Mouse (Mus musculus) mouse trophoblast stem cell (cell line): ENCODE measurements around the gene Fmn2.

Source experiments
- in situ Hi-C, 2 experiments: fragments of 300-500 bp; cut with MseI, MboI; formaldehyde crosslinking; loops; 2 replicates in 1 of 2; 3 replicates in 1 of 2; pipeline ENCODE4 v1.15.1; 2025

The Fmn2 gene

DNA sequence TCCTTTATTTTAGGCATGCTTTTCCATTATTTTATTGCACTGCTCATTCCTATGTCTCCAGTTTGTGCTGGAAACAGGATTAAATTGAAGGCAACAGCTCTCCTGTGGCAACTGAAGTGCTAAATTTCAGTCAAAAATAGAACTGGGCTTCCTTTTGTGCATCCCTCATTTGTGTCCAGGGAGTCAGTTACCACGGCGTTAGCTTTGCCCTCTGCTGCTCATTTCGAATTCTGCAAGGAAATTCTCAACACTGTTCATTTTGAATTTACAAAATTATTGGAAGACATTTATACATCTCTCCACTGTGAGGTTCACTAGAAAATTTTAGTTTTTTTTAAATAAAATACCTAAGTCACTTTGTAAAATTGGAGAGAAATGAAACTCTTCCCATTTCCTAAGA lies 53.8 kb downstream of the Fmn2 start:
- in situ Hi-C loops, result loop anchor here in 1 of 2 experiments (25.0 kb wide), 1 partner anchor 1093 kb away; no protein-coding TSS in a partner anchor

DNA sequence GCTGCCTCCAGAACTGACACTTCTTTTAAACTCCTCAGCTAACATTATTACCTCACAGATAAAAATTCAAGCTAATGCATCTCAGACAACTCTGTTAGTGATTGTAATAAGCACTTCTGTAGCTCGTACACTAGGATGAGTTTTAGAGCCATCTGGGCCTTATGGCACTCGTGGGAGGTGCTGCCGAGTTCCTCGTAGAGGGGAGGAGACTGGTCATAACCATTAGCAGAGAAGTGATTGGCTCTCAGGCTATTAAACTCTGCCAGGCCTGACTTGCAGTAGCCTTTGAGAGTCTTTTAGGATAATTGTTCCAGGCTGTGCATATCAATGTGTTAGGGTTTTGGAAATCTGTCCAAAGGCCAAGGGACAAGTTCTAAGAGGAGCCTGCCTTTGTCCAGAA lies 55.6 kb downstream of the Fmn2 start:
- in situ Hi-C loops, result loop anchor here in 1 of 2 experiments (25.0 kb wide), 1 partner anchor 1095 kb away; no protein-coding TSS in a partner anchor

DNA sequence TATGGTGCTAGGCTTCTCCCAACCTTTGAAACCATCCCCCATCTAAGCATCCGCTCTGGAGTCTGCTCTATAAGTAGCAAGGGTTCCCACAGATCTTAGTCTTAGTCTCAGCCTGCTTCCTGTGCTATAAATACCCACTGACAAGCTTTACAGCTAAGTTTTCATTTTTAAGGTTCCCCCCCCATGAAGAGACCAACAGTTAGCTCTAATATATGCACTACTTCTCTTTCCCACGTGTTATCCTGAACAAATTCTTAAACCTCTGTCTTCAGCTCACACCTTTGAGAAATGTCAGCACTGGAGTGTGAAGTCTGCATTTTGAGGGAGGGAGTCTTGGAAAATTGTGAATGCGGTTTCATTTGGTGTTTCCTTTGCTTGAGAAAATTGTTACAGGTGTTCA lies 56.2 kb downstream of the Fmn2 start:
- in situ Hi-C loops, result loop anchor here in 1 of 2 experiments (25.0 kb wide), 1 partner anchor 1096 kb away; no protein-coding TSS in a partner anchor

DNA sequence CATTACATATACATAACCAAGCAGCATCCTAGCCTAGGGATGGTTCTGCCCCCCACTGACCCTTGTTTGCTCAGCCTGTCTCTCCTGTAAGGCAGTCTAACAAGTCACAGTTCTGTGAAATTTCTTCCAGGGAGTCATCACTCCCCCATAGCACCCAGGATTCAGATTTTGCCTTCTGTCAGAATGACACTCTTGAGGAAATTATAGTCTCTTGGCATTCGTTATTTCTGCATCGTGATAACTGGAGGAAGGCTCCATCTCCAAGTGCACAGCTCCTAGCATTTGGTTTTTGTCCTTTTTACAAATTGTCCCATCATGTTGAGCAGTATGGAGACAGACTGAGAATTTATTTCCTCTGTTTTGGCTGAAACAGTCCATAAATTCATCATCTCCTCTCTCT lies 56.9 kb downstream of the Fmn2 start:
- in situ Hi-C loops, result loop anchor here in 1 of 2 experiments (25.0 kb wide), 1 partner anchor 1096 kb away; no protein-coding TSS in a partner anchor

DNA sequence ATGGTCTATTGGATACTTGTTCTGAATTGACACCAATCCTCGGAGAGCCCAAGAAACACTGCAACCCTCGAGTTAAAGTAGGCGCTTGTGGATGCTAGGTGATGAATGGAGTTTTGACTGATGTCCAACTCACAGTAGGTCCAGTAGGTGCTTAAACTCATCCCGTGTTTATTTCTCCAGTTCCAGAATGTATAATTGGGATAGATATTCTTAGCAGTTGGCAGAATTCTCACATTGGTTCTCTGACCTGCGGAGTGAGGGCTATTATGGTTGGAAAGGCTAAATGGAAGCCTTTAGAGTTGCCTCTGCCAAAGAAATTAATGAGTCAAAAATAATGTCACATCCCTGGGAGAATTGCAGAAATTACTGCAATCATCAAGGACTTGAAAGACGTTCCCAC lies 62.9 kb downstream of the Fmn2 start:
- in situ Hi-C loops, result loop anchor here in 1 of 2 experiments (25.0 kb wide), 1 partner anchor 1102 kb away; no protein-coding TSS in a partner anchor

DNA sequence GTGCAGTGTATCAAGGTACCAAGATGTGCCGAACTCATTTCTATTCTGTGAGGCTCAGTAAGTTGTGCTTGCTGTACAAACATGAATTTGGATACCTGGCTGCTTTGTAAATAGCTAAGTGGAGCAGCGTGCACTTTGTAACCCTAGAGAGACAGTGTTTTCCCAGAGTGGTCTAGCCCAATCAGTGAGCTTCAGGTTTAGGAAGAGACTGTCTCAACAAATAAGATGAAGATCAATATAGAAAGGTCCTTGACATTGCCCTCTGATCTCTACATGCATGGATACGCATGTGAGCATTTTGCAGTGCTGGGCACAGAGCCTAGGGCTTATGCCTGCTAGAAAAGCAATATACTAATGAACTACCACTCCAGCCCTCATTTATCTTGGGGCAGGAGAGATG lies 67.0 kb downstream of the Fmn2 start:
- in situ Hi-C loops, result loop anchor here in 1 of 2 experiments (25.0 kb wide), 1 partner anchor 1106 kb away; no protein-coding TSS in a partner anchor

DNA sequence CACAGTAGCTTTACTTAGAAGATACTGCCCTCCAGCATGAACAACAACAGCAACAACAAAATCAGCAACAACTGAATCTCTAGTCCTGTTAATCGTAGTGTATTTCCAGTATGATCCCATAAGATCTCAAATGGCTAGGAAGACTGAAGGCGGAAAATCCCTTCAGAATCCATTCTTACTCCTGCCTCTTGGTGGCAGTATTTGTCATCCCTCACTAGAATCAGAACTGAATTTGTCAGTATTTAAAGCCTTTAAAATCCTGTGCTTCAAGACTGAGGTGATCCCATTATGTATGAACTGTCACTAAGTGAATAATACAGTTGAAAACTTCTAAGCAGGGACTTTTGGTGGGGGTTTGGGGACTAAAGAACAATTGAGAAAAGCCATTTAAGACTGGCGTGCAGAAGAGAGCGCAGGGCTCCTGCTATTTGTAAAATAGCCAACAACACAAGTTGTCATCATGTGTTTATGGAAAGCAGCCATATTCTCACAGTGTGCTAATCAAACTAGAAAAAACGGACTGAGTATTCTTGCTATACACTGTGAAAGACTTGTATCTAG lies 90.9 kb downstream of the Fmn2 start:
- in situ Hi-C loops, result loop anchor here in 1 of 2 experiments (25.0 kb wide), 1 partner anchor 695 kb away; no protein-coding TSS in a partner anchor

DNA sequence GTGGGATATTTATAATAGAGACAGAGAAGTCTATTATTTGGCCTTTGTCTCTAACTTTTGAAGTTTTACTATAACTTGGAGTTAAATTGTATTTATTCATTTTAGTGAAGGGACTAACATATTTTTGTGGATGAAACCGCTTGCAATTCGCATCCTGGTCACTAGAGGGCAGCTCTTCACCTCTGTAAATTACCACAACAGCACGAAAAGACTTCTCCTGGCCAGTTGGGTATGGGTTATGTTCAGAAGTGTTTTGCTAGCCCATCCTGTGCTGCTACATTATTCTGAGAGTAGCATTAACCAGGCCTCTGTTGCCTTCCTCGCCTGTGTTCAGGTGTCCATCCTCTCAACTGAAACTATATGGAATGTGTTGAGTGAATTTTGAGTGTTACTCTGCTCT lies 93.4 kb downstream of the Fmn2 start:
- in situ Hi-C loops, result loop anchor here in 1 of 2 experiments (25.0 kb wide), 1 partner anchor 692 kb away; no protein-coding TSS in a partner anchor

DNA sequence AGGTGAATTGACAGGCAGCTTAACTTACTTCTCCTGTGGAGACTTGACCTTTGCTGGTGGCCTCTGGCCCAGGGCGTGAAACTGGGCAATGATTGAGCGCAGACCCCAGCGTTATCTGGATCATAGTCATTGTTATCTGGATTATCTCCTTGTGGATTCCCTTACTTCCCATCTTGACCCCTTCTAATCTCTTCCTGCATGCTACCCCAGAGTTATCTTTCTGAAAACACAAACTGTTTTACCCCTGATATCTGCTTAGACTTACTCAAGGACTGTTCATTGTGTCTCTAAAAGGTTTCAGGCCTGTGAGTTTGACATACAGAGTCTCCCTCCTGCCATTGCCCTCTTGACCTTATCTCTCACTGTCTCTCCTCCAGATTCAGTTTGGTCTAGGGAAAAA lies 95.9 kb downstream of the Fmn2 start:
- in situ Hi-C loops, result loop anchor here in 1 of 2 experiments (25.0 kb wide), 1 partner anchor 690 kb away; no protein-coding TSS in a partner anchor

DNA sequence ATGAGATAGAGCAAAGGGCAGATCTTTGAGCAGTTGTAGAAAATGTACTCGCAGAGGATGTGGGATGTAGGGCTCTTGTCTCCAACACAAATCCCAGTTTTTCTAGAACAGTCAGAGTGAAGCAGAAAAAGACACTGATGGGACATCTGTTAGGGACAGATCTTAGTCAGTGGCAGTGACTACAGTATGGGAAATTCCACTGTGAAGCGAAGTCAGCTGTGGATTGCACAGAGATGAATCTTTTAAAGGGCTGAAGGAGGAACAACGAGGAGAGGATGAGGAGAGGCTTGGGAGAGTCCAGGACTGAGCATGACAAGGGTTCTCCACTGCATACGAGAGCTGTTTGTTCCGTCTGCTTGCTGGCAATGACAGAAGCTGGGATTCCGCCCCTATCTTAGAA lies 96.6 kb downstream of the Fmn2 start:
- in situ Hi-C loops, result loop anchor here in 1 of 2 experiments (25.0 kb wide), 1 partner anchor 689 kb away; no protein-coding TSS in a partner anchor

DNA sequence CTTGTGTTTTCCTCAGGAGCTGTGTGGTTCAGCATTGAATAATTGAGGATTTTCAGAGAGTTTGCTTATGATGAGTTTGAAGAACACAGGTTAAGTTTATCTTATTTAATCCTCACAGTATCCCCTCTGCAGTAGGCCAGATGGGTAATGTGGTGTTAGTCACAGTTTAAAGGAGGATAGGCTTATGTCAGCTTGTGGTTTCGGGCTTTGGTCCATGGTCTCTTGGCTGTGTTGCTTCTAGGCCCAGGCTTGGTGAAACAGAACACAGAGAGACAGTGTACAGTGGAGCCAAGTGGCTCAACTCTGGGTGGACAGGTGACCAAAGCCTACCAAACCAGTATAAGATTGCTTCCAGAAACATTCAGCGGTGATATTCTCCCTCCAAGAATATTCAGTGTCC lies 98.4 kb downstream of the Fmn2 start:
- in situ Hi-C loops, result no loop called here

DNA sequence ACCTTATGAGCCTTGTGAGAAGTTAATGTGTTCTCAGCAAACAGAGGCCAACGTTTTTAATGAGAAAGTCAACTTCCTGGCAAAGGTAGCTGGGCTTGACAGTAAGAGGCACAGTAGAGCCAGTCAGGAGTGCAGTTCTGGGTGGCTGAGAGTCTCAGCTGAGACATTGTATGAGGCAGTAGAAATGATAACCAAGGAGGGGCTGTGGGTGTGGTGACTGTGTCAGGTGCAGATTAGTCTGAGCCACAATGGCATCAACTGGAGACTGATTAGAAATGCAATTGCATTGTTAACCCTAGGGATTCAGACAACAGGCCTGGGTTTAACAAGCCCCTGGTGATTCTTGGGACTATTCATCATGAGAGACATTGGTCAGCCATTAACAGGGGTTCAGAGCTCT lies 99.0 kb downstream of the Fmn2 start:
- in situ Hi-C loops, result no loop called here

DNA sequence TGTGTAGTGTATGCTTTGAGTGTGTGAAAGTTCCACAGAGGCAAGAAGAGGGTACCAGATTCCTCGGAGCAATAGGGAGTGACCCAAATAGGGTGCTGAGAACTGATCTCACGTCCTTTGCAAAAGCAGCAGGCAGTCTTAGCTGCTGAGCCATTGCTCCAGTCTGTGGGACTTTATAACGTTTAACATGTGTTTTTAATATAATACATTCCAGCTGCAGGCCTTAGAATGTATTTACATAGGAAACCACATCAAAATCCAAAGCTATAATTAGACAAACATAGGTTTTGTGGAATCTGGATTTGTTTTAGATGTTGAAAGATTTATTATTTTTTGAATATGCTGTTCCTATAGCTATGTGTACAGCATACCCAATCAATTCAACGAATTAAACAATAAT lies 115.7 kb downstream of the Fmn2 start:
- in situ Hi-C loops, result no loop called here

DNA sequence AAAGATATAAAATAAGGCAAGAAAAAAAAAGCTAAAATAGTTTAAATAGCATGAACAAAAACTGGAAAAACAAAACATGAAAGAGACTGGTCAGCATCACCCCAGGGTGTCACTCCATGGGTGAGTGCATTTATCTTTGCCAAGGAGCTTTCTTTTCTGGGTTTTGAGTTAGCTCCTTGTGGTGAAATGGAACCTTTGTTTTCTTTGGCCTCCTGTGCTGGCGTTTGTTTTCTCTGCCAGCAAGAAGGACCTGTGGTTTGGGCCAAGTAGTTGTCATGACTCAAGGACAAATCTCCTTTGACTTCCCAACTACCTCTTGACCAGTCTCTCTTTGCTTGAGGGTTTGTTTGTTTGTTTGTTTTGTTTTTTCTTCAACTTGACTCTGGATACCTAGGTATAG lies 119.9 kb downstream of the Fmn2 start:
- in situ Hi-C loops, result no loop called here

DNA sequence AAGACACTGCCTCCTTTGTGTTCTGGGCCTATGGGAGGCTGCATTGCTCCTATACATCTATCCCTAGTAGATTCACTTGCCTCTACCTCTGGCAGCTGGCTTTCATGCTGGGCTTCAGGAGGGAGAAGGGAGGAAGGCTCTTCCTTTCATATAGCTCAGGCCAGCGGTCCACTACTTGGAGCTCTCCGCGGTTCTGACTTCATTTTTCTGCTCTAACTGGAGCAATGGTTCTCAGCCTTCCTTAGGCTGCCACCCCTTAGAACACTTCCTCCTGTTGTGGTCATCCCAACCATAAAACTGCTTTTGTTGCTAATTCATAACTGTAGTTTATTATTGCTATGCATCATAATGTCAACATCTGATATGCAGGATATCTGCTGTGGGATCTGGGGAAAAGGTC lies 121.4 kb downstream of the Fmn2 start:
- in situ Hi-C loops, result no loop called here

DNA sequence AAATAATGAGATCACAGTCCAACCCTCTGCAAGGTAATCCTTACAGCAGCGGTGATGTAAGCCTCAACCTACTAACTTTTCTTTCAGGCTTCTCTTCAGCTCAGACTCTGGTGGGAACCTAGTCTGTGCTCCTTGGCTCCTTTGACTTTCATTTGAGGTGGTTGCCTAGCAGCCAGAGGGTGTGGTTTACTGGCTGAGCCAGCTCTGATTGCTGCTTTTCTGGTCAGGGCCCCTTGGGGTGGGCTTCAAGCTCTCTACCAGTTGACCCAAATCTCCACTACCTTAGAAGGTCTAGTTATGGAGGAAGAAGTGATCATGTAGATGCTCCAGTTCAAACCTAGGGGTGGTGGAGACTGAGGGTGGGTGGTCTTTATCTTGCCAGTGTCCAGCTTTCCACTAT lies 128.4 kb downstream of the Fmn2 start:
- in situ Hi-C loops, result no loop called here

DNA sequence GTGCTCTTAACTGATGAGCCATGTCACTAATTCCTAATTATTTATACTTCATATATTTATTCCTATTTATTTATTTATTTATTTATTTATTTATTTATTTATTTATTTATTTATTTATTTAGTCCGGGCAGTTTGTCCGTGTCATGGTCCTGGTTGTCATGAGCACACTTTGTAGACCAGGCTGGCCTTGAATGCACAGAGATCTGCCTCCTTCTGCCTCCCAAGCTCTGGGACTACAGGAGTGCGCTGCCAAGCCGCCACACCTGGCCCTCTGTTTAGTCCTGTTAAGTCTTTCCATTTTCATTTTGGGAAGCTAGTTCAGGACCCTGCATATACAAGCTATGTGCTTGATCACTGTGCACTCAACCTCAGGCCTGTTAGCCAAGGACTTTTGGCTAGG lies 134.7 kb downstream of the Fmn2 start:
- in situ Hi-C loops, result no loop called here

DNA sequence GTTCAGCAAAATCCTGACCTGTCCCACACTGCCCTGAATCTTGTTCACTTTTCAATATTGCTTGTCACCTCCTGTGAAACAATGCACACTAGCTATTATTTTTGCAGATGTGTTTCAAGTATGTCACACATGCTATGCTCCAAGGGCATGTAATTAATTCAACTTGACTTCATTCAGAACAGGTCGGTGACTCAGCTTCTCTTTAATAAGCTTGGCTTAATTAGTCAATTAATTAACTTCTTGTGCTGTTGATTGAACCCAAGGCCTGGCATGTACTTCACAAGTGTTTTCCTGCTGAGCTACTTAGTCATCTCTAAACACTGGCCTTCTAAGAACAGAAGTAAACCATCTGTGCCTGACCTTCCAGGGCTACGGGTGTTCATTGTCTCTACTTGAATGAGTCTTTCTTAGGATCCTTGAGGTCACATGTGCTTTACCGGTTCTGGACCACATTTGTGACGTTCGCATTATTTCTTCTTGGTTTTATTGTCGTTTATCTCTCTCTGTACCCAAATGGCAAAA lies 136.0 kb downstream of the Fmn2 start:
- in situ Hi-C loops, result no loop called here

DNA sequence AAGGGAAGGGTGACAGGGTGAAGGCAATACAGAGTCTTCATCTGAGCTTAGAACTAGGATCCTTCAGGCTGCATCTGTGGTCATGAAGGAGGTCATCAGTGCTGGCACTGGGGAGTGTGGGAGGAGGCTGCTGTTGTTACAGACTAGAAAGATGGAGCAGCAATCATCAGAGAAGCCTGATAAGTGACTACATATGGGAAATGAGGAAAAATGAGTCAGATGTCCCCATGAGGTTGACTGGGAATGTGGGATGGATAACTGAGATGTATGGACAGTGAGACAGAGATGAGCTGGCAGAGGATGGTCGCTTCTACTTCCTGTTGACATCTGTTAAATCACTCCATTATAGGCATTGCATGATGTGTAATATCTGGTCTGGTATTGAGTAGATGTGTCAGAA lies 139.3 kb downstream of the Fmn2 start:
- in situ Hi-C loops, result no loop called here

DNA sequence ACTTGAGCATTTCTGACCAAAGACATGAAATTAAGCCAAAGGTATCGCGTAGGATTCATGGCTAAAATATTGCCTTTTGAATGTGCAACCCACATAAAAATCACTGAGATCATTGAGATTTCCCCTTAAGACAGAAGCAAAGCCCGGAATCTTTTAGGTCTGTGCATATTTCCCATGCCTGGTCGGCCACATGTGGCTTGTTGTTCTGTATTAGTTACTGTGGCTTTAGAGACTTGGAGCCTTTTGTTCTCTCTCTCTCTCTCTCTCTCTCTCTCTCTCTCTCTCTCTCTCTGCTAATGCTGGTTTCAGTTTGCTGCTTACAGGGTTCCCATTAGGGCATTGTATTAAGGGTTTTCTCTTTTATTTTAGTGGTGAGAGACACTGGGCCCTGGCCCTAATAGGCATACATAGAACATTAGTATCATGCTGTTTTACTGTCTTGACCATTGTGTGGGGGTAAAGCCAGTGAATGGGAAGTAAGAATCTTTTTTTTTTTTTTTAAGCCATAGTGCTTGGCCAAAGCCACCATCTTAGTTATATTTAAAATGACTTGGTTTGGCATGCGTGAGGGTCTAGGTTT lies 141.9 kb downstream of the Fmn2 start:
- in situ Hi-C loops, result no loop called here

DNA sequence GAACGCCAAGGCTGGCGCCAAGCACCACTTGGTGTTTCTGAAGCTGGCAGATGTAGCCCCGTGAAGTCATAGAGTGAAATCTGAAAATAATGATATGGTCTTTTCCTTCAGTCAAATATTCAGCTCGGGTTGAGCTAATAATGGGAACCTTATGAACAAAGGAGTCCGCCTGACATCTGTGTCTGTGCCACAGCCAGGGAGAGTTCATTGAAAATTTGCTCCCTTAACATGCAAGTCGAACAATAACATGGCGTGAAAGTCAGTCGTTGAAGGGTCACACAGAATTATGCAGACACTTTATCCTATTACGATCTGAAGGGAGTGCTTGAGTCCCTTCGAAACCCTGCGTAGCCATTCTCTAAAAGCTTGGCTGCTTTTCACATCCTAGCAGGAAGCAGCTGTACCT lies 147.8 kb downstream of the Fmn2 start:
- in situ Hi-C loops, result no loop called here

DNA sequence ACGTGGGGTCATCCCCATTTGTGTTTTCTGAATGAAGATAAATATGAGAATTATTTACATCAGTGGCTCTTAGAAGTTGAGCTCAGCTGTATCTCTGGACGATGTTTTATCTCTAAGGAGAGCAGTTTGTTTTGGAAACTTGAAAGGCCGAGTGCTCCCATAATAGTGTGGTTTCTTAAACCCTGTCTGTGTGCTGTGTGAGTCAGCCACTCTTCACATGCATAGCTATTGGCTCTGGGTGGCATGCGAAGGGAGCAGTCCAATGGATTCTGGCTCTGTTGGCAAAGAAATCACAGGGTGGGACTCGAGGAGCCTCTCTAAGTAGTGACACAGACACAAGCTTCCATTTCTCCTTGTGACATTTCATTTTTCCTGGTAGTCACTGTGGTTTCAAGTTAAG lies 152.9 kb downstream of the Fmn2 start:
- in situ Hi-C loops, result no loop called here

DNA sequence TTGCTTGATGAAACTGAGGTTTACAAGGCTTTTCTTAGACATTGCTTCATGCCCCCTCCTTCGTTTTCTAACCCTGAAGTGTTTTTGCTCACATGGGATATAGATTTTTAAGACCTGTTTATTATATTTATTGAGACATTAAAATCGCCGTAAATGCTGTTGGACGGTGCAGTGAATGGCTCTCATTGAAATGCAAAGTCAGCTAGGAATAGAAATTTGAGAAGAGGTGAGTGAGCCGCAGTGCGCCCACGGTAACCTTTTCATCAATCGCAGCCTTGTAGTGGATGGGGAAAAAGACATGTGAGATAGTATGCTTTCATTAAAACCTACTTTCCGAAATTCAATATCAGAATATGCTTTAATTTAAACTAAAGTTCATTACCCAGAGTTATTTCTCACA lies 153.7 kb downstream of the Fmn2 start:
- in situ Hi-C loops, result no loop called here
